Mouse (Mus musculus): Measurements from ENCODE around the gene Cct2.

GRCm38 (mm10) chr10:117097116-117097698 is 33.6 kb upstream of the Cct2 start:
- TF ChIP-seq EP300 (IDR thresholded peaks at IDR 0.05; ENCODE audit: low read depth), result no peak
- no peak for TF ChIP-seq CTCF (IDR thresholded peaks at IDR 0.05; ENCODE audit: low read depth)
